Mouse (Mus musculus): ENCODE results near the gene Vmn2r116. TPM values are rescaled to one million over a fixed set of nuclear protein-coding genes. Genes with fewer than 3 reads are reported as not detected.
"Not testable (repeated sequence)": the region's sequence is repeated elsewhere in the genome, so short reads cannot be mapped to it uniquely, and the experiment has no call there.

Vmn2r116 gene
- polyA plus RNA-seq (2012; ENCODE audit: insufficient read depth, insufficient read length, missing spikeins): not detected in 2 replicates

- H3K4me1 ChIP-seq (ENCODE audit: control insufficient read depth, insufficient read depth, insufficient read length, low read length); H3K27ac ChIP-seq (replicated peaks; ENCODE audit: low read depth, low read length); H3K4me3 ChIP-seq (ENCODE audit: insufficient read depth, low read depth, low read length): not testable (repeated sequence)
Observed at GRCm38 (mm10) chr17:23384304-23384703, at the start of gene Vmn2r116. Gene Vmn2r116 (plus strand): TSS chr17:23384604.

- H3K4me3 ChIP-seq (ENCODE audit: insufficient read depth, low read depth, low read length); H3K4me1 ChIP-seq (ENCODE audit: control insufficient read depth, insufficient read depth, insufficient read length, low read length); H3K27ac ChIP-seq (replicated peaks; ENCODE audit: low read depth, low read length): not testable (repeated sequence)
Observed at GRCm38 (mm10) chr17:23343441-23343840, 41.0 kb upstream of the Vmn2r116 start, which contains the start of gene Vmn2r115. Gene Vmn2r115 (plus strand): TSS chr17:23343741.

- H3K4me1 ChIP-seq (ENCODE audit: control insufficient read depth, insufficient read depth, insufficient read length, low read length): no peaks in the 10 kb centered on the region
- H3K27ac ChIP-seq (replicated peaks; ENCODE audit: low read depth, low read length): no peak overlapping the region
- no peak overlapping the region for H3K4me3 ChIP-seq (ENCODE audit: insufficient read depth, low read depth, low read length)
Observed at GRCm38 (mm10) chr17:23351644-23352043, 32.8 kb upstream of the Vmn2r116 start.

- H3K4me3 ChIP-seq (ENCODE audit: insufficient read depth, low read depth, low read length): no peak overlapping the region
- H3K27ac ChIP-seq (replicated peaks; ENCODE audit: low read depth, low read length): no peak overlapping the region
- H3K4me1 ChIP-seq (ENCODE audit: control insufficient read depth, insufficient read depth, insufficient read length, low read length): no peaks in the 10 kb centered on the region
Observed at GRCm38 (mm10) chr17:23433150-23433679, 48.8 kb downstream of the Vmn2r116 start.

Other genes with a start within 250 kb of the Vmn2r116 start
- gene Zfp40, start 191.4 kb upstream of the Vmn2r116 start, polyA plus RNA-seq (2012; ENCODE audit: insufficient read depth, insufficient read length, missing spikeins): 4.4 and 5.8 TPM in 2 replicates
- gene Vmn2r114, start 72.1 kb upstream of the Vmn2r116 start, polyA plus RNA-seq (2012; ENCODE audit: insufficient read depth, insufficient read length, missing spikeins): not detected in 2 replicates
- gene Vmn2r115, start 40.9 kb upstream of the Vmn2r116 start, polyA plus RNA-seq (2012; ENCODE audit: insufficient read depth, insufficient read length, missing spikeins): not detected in 2 replicates
- gene Vmn2r117, start 95.1 kb downstream of the Vmn2r116 start, polyA plus RNA-seq (2012; ENCODE audit: insufficient read depth, insufficient read length, missing spikeins): not detected in 2 replicates
- 3.4 and 4.6 TPM in 2 replicates for gene Zfp213, start 179.6 kb downstream of the Vmn2r116 start, polyA plus RNA-seq (2012; ENCODE audit: insufficient read depth, insufficient read length, missing spikeins)
- gene Zfp13, start 214.9 kb downstream of the Vmn2r116 start, polyA plus RNA-seq (2012; ENCODE audit: insufficient read depth, insufficient read length, missing spikeins): 1.8 and 3.7 TPM in 2 replicates
- not detected in 2 replicates for gene Zscan10, start 216.3 kb downstream of the Vmn2r116 start, polyA plus RNA-seq (2012; ENCODE audit: insufficient read depth, insufficient read length, missing spikeins)

Measured in brown adipose tissue, adult 24 weeks (tissue).